Mouse (Mus musculus) lung, adult 10 weeks (tissue): ENCODE results near the gene Tmem169. TPM values are rescaled to one million over a fixed set of nuclear protein-coding genes. Genes with fewer than 3 reads are reported as not detected.

Experiments used
- polyA plus RNA-seq: library from polyadenylated mRNA; stranded (reverse); fragments of 350-450 nt; fragmentation: Illumina TruSeq; extraction: RNeasy Lipid Tissue Mini Kit (QIAGEN cat#74804); gene quantifications from one replicate; pipeline ENCODE4 v1.2.3, GENCODE M21; 2014; ENCODE audit warnings: low read depth, low replicate concordance; ENCODE audit not compliant: insufficient read depth

Gene Tmem169
- not detected for polyA plus RNA-seq

DNA sequence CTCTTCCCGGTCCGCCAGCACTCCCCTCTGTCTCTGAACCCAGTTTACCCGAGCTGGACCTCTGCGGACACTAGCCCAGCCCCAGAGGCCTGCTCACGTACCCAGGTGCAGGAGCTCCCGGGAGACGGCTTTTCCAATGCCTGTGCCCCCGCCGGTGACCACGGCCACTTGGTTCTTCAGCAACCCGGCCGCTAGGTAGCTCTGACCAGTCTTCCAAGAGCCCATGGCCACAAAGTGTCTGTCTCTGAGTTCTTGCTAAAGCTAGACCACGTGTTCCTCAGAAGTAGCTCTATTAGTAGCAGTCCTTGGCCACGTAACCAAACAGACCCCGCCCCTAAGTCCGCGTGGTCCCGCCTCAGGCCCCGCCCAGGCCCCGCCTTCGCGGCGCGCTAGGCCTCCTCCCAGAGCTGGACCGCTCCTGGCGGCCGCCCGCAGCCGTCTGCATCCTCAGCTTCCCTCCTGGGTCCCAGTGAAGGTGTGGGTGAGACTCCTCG, at the start of gene Tmem169, which contains the start of gene Pecr:
Tmem169 (plus strand) TSS at position 378 of the 494 bp plus-strand sequence.
Pecr (minus strand) TSS at position 323 of the 494 bp plus-strand sequence.

DNA sequence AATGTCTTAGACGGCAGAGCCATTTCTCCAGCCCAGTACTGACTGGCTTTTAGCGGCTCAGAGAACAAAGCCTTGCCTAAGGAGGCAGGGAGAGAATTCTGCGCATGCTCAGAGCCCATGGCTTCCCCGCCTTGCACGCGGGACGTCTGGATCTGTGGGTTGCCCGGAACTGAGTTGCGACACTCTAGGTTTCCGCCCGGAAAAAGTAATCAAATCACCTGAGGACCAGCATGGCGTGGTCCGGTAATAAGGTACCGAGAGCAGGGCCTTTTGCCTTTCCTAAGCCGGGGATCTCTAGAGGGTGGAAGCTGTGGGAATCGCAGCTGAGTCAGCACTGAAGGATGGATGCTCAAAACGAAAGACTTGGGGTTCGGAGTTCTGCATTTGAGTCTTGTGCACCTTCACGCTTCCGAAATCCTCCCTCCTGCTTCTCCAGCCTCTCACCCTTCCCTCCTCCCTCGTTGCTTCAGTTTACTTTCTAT, 23.2 kb downstream of the Tmem169 start, which contains the start of gene Xrcc5:
Xrcc5 (plus strand) TSS at position 105 of the 482 bp plus-strand sequence.

Other genes with a start within 250 kb of the Tmem169 start
- gene Mreg, start 72.1 kb upstream of the Tmem169 start, polyA plus RNA-seq, result 2.3 TPM
- gene Pecr, start 55 bp upstream of the Tmem169 start, polyA plus RNA-seq, result 8.0 TPM
- gene Xrcc5, start 23.1 kb downstream of the Tmem169 start, polyA plus RNA-seq, result 9.0 TPM